Mouse (Mus musculus) left cerebral cortex, postnatal 25 days (tissue): Measurements from ENCODE around the gene Prg4. TPM values are rescaled to one million over a fixed set of nuclear protein-coding genes. Genes with fewer than 3 reads are reported as not detected.
A peak's percentile ranks its signal among the peaks of the same experiment; 100 is the strongest.

Experiments used
- DNase-seq, 2 experiments: peaks; one replicate each; pipeline ENCODE4 v3.0.0; 2022; ENCODE audit warnings: low spot score in 2 of 2, mixed read lengths in 1 of 2
- intact Hi-C: fragments of 180-260 bp; cut with DNase I; formaldehyde crosslinking; loops from one replicate; pipeline ENCODE4 v1.15.1; 2025
- total RNA-seq, 2 experiments: library from RNA; stranded (reverse); gene quantifications; 2 replicates each; pipeline ENCODE4 v1.2.3; 2021

Gene Prg4
- total RNA-seq = 1 to 10 TPM; 7.4 to 7.9 TPM

GRCm38 (mm10) chr1:150466132-150466531 lies at the start of gene Prg4:
Gene Prg4, minus strand, starts transcription at chr1:150466165.
- no peak for DNase-seq
- intact Hi-C loops = no loop called here

GRCm38 (mm10) chr1:150513041-150513440 lies 47.1 kb upstream of the Prg4 start:
- no peak for DNase-seq
- intact Hi-C loops = no loop called here

GRCm38 (mm10) chr1:150505794-150506193 lies 39.8 kb upstream of the Prg4 start:
- no peak for DNase-seq
- intact Hi-C loops = no loop called here

- intact Hi-C loops = no loop called here
- DNase-seq = no peak
These were observed 37.4 kb upstream of the Prg4 start for GRCm38 (mm10) chr1:150503321-150503720.

- DNase-seq = no peak
- intact Hi-C loops = loop anchor here (5.0 kb wide), 1 partner anchor 46 kb away; no protein-coding TSS in a partner anchor
These were observed 32.2 kb upstream of the Prg4 start for GRCm38 (mm10) chr1:150498177-150498576.

- intact Hi-C loops = loop anchor here (5.0 kb wide), 1 partner anchor 45 kb away; no protein-coding TSS in a partner anchor
These were observed 31.7 kb upstream of the Prg4 start for GRCm38 (mm10) chr1:150497690-150498089.

GRCm38 (mm10) chr1:150496626-150497302 lies 30.8 kb upstream of the Prg4 start:
- DNase-seq = no peak
- intact Hi-C loops = loop anchor here (5.0 kb wide), 1 partner anchor 44 kb away; no protein-coding TSS in a partner anchor

More at GRCm38 (mm10) chr1:150497690-150498089, 31.7 kb upstream of the Prg4 start:
- DNase-seq = peak in 1 of 2 experiments; percentile 25

GRCm38 (mm10) chr1:150489148-150489547 lies 23.2 kb upstream of the Prg4 start:
- intact Hi-C loops = no loop called here
- DNase-seq = peak in 1 of 2 experiments; percentile 71

GRCm38 (mm10) chr1:150480674-150481073 lies 14.7 kb upstream of the Prg4 start:
- intact Hi-C loops = no loop called here
- peak in 1 of 2 experiments; percentile 18 for DNase-seq

GRCm38 (mm10) chr1:150472525-150472924 lies 6.6 kb upstream of the Prg4 start:
- intact Hi-C loops = no loop called here
- DNase-seq = peak in 1 of 2 experiments; percentile 40

- intact Hi-C loops = no loop called here
- DNase-seq = no peak
These were observed 4.0 kb upstream of the Prg4 start for GRCm38 (mm10) chr1:150469992-150470391.

GRCm38 (mm10) chr1:150465364-150465763 lies 601 bp downstream of the Prg4 start:
- DNase-seq = no peak
- intact Hi-C loops = no loop called here

- no peak for DNase-seq
- intact Hi-C loops = no loop called here
These were observed 2.3 kb downstream of the Prg4 start for GRCm38 (mm10) chr1:150463691-150464090.

- no peak for DNase-seq
- intact Hi-C loops = no loop called here
These were observed 2.9 kb downstream of the Prg4 start for GRCm38 (mm10) chr1:150463068-150463467.

GRCm38 (mm10) chr1:150460595-150460994 lies 5.4 kb downstream of the Prg4 start:
- DNase-seq = no peak
- intact Hi-C loops = no loop called here

- no peak for DNase-seq
- intact Hi-C loops = no loop called here
These were observed 6.4 kb downstream of the Prg4 start for GRCm38 (mm10) chr1:150459599-150459998.

GRCm38 (mm10) chr1:150458977-150459376 lies 7.0 kb downstream of the Prg4 start:
- DNase-seq = no peak
- intact Hi-C loops = no loop called here

- no peak for DNase-seq
- intact Hi-C loops = no loop called here
These were observed 24.2 kb downstream of the Prg4 start for GRCm38 (mm10) chr1:150441731-150442130.

GRCm38 (mm10) chr1:150438641-150439040 lies 27.3 kb downstream of the Prg4 start:
- intact Hi-C loops = no loop called here
- no peak for DNase-seq

- no peak for DNase-seq
- intact Hi-C loops = loop anchor here (10.0 kb wide), 2 partner anchors 939 to 1009 kb away; no protein-coding TSS in a partner anchor
These were observed 39.7 kb downstream of the Prg4 start for GRCm38 (mm10) chr1:150426216-150426615.

- intact Hi-C loops = loop anchor here (10.0 kb wide), 2 partner anchors 939 to 1009 kb away; no protein-coding TSS in a partner anchor
- DNase-seq = no peak
These were observed 40.3 kb downstream of the Prg4 start for GRCm38 (mm10) chr1:150425665-150426064.
